Mouse (Mus musculus): ENCODE measurements around the gene Fgf15. TPM values are rescaled to one million over a fixed set of nuclear protein-coding genes. Genes with fewer than 3 reads are reported as not detected.
A peak's percentile ranks its signal among the peaks of the same experiment; 100 is the strongest.

The Fgf15 gene
- polyA plus RNA-seq, 1 experiment from 2014 or later: 0.92 TPM

DNA sequence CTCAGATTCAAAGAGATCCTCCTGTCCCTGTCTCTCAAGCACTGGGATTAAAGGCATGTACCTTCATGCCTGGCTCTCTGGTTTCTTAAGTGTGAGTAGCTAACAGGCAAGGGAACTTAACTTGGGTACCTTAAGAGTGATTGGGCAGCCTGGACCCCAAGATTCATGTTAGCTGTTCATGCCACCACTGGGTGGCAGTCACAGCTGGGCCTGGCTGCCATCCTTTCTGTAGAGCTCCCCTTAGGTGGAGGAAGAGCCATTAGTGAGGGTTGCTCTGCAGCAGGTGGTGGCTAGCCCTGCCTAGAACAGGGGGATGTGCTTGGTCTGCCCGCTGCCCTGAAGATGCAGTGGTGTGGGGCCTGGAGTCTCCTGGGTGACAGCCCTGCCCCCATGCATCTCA, 22.5 kb downstream of the Fgf15 start:
- Histone ChIP-seq H3K4me2 (ENCODE audit: low read length) (no peak overlapping the region), H3K4me3 (replicated peaks; ENCODE audit: low read depth, low read length) (no peak overlapping the region), H3K4me1 (replicated peaks; ENCODE audit: insufficient read depth, low read length) (peaks cover 6% of the 10 kb centered on the region), H3K27me3 (ENCODE audit: insufficient read depth, low read length) (no peaks in the 10 kb centered on the region), H3K9ac (ENCODE audit: low read depth, low read length) (no peak overlapping the region), H3K9me3 (replicated peaks; ENCODE audit: low read length) (no peaks in the 10 kb centered on the region), H3K36me3 (ENCODE audit: insufficient read depth, low read length) (peaks cover 18% of the 10 kb centered on the region; the same call in 1 of the 2 replicates), H3K27ac (no peak overlapping the region)
- DNase-seq (ENCODE audit: low spot score) (no peak), ATAC-seq (replicated peaks; ENCODE audit: low FRiP score, low read depth) (no peak)
- peak; percentile 57 for TF ChIP-seq CTCF (IDR thresholded peaks at IDR 0.05; ENCODE audit: low read depth)
- 81% methylated on average over 1 of the region's 1 CpGs for WGBS

DNA sequence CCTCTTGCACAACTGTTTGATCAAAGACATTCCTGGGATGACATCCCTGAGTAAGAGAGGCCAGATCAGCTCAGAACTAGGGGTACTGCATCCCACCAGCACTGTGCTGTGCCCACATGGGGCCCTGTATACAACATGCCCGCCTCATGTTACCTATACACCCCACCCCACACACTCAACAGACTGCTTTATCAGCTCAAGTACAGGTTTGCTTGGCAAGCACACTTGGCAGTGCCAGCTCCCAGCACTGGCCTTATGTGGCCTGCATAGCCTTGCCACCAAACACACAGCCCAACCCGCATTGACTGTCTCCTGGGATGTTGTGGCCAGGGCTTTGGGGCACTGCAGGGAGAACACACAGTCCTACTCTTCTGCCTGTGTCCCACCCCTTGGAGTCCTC, 31.3 kb downstream of the Fgf15 start:
- Histone ChIP-seq H3K9ac (ENCODE audit: low read depth, low read length) (no peak overlapping the region), H3K9me3 (replicated peaks; ENCODE audit: low read length) (no peaks in the 10 kb centered on the region), H3K36me3 (ENCODE audit: insufficient read depth, low read length) (peaks cover 23% of the 10 kb centered on the region; the same call in 1 of the 2 replicates), H3K4me2 (ENCODE audit: low read length) (no peak overlapping the region), H3K27ac (no peak overlapping the region), H3K27me3 (ENCODE audit: insufficient read depth, low read length) (no peaks in the 10 kb centered on the region), H3K4me1 (replicated peaks; ENCODE audit: insufficient read depth, low read length) (no peaks in the 10 kb centered on the region), H3K4me3 (replicated peaks; ENCODE audit: low read depth, low read length) (no peak overlapping the region)
- WGBS: 78% methylated on average over 2 of the region's 2 CpGs
- no peak for TF ChIP-seq CTCF (IDR thresholded peaks at IDR 0.05; ENCODE audit: low read depth)
- no peak for DNase-seq (ENCODE audit: low spot score)
- ATAC-seq (replicated peaks; ENCODE audit: low FRiP score, low read depth): peak; percentile 29; the same call in 1 of the 2 replicates

DNA sequence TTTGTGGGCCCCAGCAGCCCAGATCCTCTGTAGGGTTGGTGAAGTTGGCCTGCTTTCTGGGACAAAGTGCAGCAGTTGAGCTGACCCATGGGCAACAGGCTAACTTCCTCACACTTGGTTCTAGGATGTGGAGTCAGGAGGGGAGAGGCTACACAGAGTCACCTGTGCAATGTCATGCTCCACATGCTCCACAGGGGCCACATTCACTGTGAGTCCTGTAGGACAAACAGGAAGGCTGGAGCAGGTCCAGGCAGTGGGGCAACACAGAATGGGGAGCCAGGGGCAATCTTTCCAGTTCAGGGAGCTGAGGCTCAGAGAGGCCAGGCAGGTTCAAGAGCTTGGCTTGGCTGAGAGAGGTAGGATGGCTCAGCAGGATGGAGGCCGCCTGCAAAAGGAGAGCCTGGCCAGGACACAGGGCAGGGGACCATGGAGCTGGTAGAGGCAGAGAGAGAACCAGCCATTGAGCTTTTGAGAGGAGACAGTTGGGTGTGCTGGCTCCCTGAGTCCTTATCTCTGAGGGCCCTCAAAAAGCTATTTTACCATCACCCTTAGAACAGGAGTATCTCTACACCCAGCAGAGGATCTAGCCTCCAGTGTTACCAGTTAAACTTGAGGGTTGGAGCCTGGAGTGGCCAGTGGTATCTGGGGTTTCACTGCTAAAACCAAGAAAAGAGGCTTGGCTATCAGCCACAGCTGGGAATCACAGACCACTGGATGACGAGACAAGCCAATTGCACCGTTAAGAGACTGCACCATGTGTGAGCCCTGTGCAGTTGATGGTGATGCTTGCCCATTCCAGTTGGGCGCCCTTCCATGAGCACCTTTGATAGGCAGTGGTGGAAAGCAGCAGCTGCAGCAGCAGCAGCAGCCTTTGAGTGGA, 31.9 kb downstream of the Fgf15 start:
- Histone ChIP-seq H3K4me1 (replicated peaks; ENCODE audit: insufficient read depth, low read length) (no peaks in the 10 kb centered on the region), H3K36me3 (ENCODE audit: insufficient read depth, low read length) (peaks cover 30% of the 10 kb centered on the region), H3K4me3 (replicated peaks; ENCODE audit: low read depth, low read length) (no peak overlapping the region), H3K9ac (ENCODE audit: low read depth, low read length) (no peak overlapping the region), H3K27ac (no peak overlapping the region), H3K4me2 (ENCODE audit: low read length) (no peak overlapping the region), H3K9me3 (replicated peaks; ENCODE audit: low read length) (no peaks in the 10 kb centered on the region), H3K27me3 (ENCODE audit: insufficient read depth, low read length) (no peaks in the 10 kb centered on the region)
- ATAC-seq (replicated peaks; ENCODE audit: low FRiP score, low read depth) (no peak), DNase-seq (ENCODE audit: low spot score) (no peak)
- no peak for TF ChIP-seq CTCF (IDR thresholded peaks at IDR 0.05; ENCODE audit: low read depth)
- 47% methylated on average over 4 of the region's 4 CpGs for WGBS

DNA sequence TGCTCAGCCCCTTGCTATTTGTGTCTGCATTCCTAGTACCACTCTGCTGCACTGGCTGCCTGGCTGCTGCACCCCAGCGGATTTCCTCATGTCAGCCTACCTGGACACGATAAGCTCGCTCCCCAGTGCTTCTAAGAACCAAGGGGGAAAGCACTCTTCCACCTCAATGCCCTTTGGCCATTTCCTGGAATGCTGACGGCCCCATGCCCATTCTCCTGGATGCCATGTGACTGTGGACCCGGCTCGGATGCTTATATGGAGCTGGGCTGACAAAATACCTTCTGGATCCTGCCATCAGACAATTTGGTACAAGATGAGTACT, 32.5 kb downstream of the Fgf15 start:
- H3K4me1 ChIP-seq (replicated peaks; ENCODE audit: insufficient read depth, low read length): no peaks in the 10 kb centered on the region
- WGBS: 52% methylated on average over 6 of the region's 6 CpGs
- no peak overlapping the region for H3K4me3 ChIP-seq (replicated peaks; ENCODE audit: low read depth, low read length)
- H3K36me3 ChIP-seq (ENCODE audit: insufficient read depth, low read length): peaks cover 33% of the 10 kb centered on the region
- no peaks in the 10 kb centered on the region for H3K9me3 ChIP-seq (replicated peaks; ENCODE audit: low read length)
- H3K27ac ChIP-seq: no peak overlapping the region
- ATAC-seq (replicated peaks; ENCODE audit: low FRiP score, low read depth) (no peak), DNase-seq (ENCODE audit: low spot score) (no peak)
- H3K4me2 ChIP-seq (ENCODE audit: low read length): no peak overlapping the region
- no peaks in the 10 kb centered on the region for H3K27me3 ChIP-seq (ENCODE audit: insufficient read depth, low read length)
- TF ChIP-seq CTCF (IDR thresholded peaks at IDR 0.05; ENCODE audit: low read depth): no peak
- no peak overlapping the region for H3K9ac ChIP-seq (ENCODE audit: low read depth, low read length)

DNA sequence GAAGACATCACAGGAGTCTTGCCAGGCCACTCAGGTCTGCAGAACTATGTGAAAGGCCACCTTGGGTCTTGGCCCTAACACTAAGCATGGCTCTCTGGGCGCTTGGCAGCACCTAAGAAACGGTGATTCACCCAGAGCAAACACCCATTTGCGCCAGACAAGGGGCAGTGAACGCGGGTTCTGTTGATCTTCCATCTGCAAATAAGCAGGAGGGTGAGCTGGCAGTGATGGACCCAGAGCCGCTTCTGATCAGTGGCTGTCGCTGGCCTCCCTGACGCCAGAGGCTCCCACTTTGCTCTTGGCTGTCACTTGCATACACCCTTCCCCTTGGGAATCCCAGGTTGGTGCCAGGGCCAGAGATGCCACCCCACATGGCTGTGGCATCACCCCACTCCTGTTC, 33.2 kb downstream of the Fgf15 start:
- no peak overlapping the region for H3K9ac ChIP-seq (ENCODE audit: low read depth, low read length)
- no peak overlapping the region for H3K4me3 ChIP-seq (replicated peaks; ENCODE audit: low read depth, low read length)
- no peaks in the 10 kb centered on the region for H3K27me3 ChIP-seq (ENCODE audit: insufficient read depth, low read length)
- ATAC-seq (replicated peaks; ENCODE audit: low FRiP score, low read depth) (no peak), DNase-seq (ENCODE audit: low spot score) (no peak)
- no peak for TF ChIP-seq CTCF (IDR thresholded peaks at IDR 0.05; ENCODE audit: low read depth)
- H3K36me3 ChIP-seq (ENCODE audit: insufficient read depth, low read length): peaks cover 40% of the 10 kb centered on the region
- H3K9me3 ChIP-seq (replicated peaks; ENCODE audit: low read length): no peaks in the 10 kb centered on the region
- no peaks in the 10 kb centered on the region for H3K4me1 ChIP-seq (replicated peaks; ENCODE audit: insufficient read depth, low read length)
- H3K4me2 ChIP-seq (ENCODE audit: low read length): no peak overlapping the region
- no peak overlapping the region for H3K27ac ChIP-seq
- WGBS: 76% methylated on average over 8 of the region's 8 CpGs

DNA sequence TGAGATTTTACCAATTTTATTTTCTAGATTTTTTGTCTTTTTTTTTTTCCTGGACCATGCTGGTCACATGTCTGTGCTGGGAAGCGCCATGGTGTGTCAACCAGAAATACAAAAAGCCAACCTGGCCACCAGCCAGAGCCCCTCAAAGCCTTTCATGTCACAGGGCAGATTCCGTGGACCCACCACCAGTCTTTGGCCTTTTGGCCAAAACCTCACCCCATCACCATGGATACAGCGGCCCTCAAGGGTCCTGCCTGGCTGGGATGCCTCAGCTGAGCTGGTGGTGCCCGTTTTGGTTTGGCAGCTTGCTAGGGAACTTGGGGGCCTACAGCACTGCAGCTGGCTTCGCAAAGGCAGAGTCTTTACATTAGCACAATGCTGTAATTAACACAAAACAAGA, 33.6 kb downstream of the Fgf15 start:
- peaks cover 41% of the 10 kb centered on the region for H3K36me3 ChIP-seq (ENCODE audit: insufficient read depth, low read length)
- 68% methylated on average over 5 of the region's 5 CpGs for WGBS

More for the DNA sequence above, 33.6 kb downstream of the Fgf15 start:
- no peak overlapping the region for H3K27ac ChIP-seq
- DNase-seq (ENCODE audit: low spot score) (no peak), ATAC-seq (replicated peaks; ENCODE audit: low FRiP score, low read depth) (no peak)
- H3K4me1 ChIP-seq (replicated peaks; ENCODE audit: insufficient read depth, low read length): no peaks in the 10 kb centered on the region
- no peaks in the 10 kb centered on the region for H3K27me3 ChIP-seq (ENCODE audit: insufficient read depth, low read length)
- no peak overlapping the region for H3K4me3 ChIP-seq (replicated peaks; ENCODE audit: low read depth, low read length)
- no peak for TF ChIP-seq CTCF (IDR thresholded peaks at IDR 0.05; ENCODE audit: low read depth)
- no peak overlapping the region for H3K9ac ChIP-seq (ENCODE audit: low read depth, low read length)
- H3K9me3 ChIP-seq (replicated peaks; ENCODE audit: low read length): no peaks in the 10 kb centered on the region
- H3K4me2 ChIP-seq (ENCODE audit: low read length): no peak overlapping the region
